Mouse (Mus musculus) intestine, embryonic 16.5 days (tissue): Measurements from ENCODE around the gene Ddc. TPM values are rescaled to one million over a fixed set of nuclear protein-coding genes. Genes with fewer than 3 reads are reported as not detected.

Source experiments
- ATAC-seq: fragments of 200-750 bp; cut with Nextera tagmentation; 2 replicates; pipeline ENCODE4 v1.8.0; 2017; ENCODE audit warnings: moderate TSS enrichment, moderate library complexity
- H3K27ac ChIP-seq: fragments of 300-500 bp; sonication (generic); 2 replicates; pipeline ENCODE4 v1.5.1; 2014; ENCODE audit warnings: mild to moderate bottlenecking, low read length
- H3K27me3 ChIP-seq: fragments of 300-500 bp; sonication (generic); replicated peaks from 2 replicates; pipeline ENCODE4 v1.6.1; 2014; ENCODE audit warnings: low read length, control low read depth, mixed read lengths; ENCODE audit not compliant: control insufficient read depth, insufficient read depth
- H3K36me3 ChIP-seq: fragments of 300-500 bp; sonication (generic); 2 replicates; pipeline ENCODE4 v1.6.1; 2014; ENCODE audit warnings: low read length, control low read depth; ENCODE audit not compliant: control insufficient read depth, insufficient read depth
- H3K4me1 ChIP-seq: fragments of 300-500 bp; sonication (generic); 2 replicates; pipeline ENCODE4 v1.6.1; 2014; ENCODE audit warnings: low read length, control low read depth, mixed read lengths; ENCODE audit not compliant: control insufficient read depth, insufficient read depth
- H3K4me2 ChIP-seq: fragments of 300-500 bp; sonication (generic); 2 replicates; pipeline ENCODE4 v1.6.1; 2014; ENCODE audit warnings: low read depth, low read length, control low read depth
- H3K4me3 ChIP-seq: fragments of 300-500 bp; sonication (generic); 2 replicates; pipeline ENCODE4 v1.5.1; 2014; ENCODE audit warnings: mild to moderate bottlenecking, low read length
- H3K9ac ChIP-seq: fragments of 300-500 bp; sonication (generic); 2 replicates; pipeline ENCODE4 v1.6.1; 2014; ENCODE audit warnings: low read depth, low read length
- H3K9me3 ChIP-seq: fragments of 300-500 bp; sonication (generic); 2 replicates; pipeline ENCODE4 v1.6.1; 2016; ENCODE audit warnings: low read length, control low read depth; ENCODE audit not compliant: control insufficient read depth
- WGBS: fragments of 180-500 bp; shearing (Covaris S2); extraction: QIAGEN DNeasy Blood & Tissue Kit; methylation state at CpG from one replicate; pipeline ENCODE4 v1.1.7; 2014; 5-methylcytosine and 5-hydroxymethylcytosine counted together
- polyA plus RNA-seq: library from polyadenylated mRNA; unstranded; fragments of >200 nt; fragmentation: Nextera tagmentation; extraction: Ambion mirVana; gene quantifications from 2 replicates; pipeline ENCODE4 v1.2.1, GENCODE M21; 2015

The Ddc gene
- polyA plus RNA-seq, 1 experiment from 2014 or later, result 44.0 TPM

- Histone ChIP-seq H3K4me1 (peaks cover 46% of the 10 kb centered on the region), H3K9ac (0 out of 2 replicates have a peak overlapping the region, but pooled peaks have one; percentile 22), H3K4me2 (no peak overlapping the region), H3K27ac (peak overlapping the region; percentile 68; the same call in 1 of the 2 replicates), H3K36me3 (no peaks in the 10 kb centered on the region), H3K9me3 (no peaks in the 10 kb centered on the region), H3K4me3 (no peak overlapping the region), H3K27me3 (no peaks in the 10 kb centered on the region)
- 42% methylated on average over 6 of the region's 6 CpGs for WGBS
- ATAC-seq, result peak; percentile 71
Observed at GRCm38 (mm10) chr11:11835361-11835760, 62.6 kb downstream of the Ddc start.

GRCm38 (mm10) chr11:11833100-11833499 lies 64.8 kb downstream of the Ddc start:
- Histone ChIP-seq H3K4me3 (no peak overlapping the region), H3K4me1 (peaks cover 61% of the 10 kb centered on the region), H3K27ac (peak overlapping the region; percentile 71), H3K9ac (no peak overlapping the region), H3K36me3 (no peaks in the 10 kb centered on the region), H3K4me2 (no peak overlapping the region), H3K9me3 (no peaks in the 10 kb centered on the region), H3K27me3 (no peaks in the 10 kb centered on the region)
- 40% methylated on average over 8 of the region's 8 CpGs for WGBS
- ATAC-seq, result no peak

- no peaks in the 10 kb centered on the region for H3K36me3 ChIP-seq
- peaks cover 59% of the 10 kb centered on the region for H3K4me1 ChIP-seq
- H3K4me2 ChIP-seq, result no peak overlapping the region
- no peaks in the 10 kb centered on the region for H3K27me3 ChIP-seq
- WGBS, result 41% methylated on average over 6 of the region's 6 CpGs
- no peak for ATAC-seq
- peak overlapping the region; percentile 71 for H3K27ac ChIP-seq
- 0 out of 2 replicates have a peak overlapping the region, but pooled peaks have one; percentile 14 for H3K9ac ChIP-seq
- H3K9me3 ChIP-seq, result no peaks in the 10 kb centered on the region
- H3K4me3 ChIP-seq, result no peak overlapping the region
Observed at GRCm38 (mm10) chr11:11832755-11833084, 65.2 kb downstream of the Ddc start.

GRCm38 (mm10) chr11:11831940-11832754 lies 65.8 kb downstream of the Ddc start:
- H3K4me3 ChIP-seq, result no peak overlapping the region
- ATAC-seq, result no peak
- no peaks in the 10 kb centered on the region for H3K27me3 ChIP-seq
- peaks cover 54% of the 10 kb centered on the region for H3K4me1 ChIP-seq
- peak overlapping the region; percentile 23; the same call in 1 of the 2 replicates for H3K9ac ChIP-seq
- H3K4me2 ChIP-seq, result no peak overlapping the region
- H3K36me3 ChIP-seq, result no peaks in the 10 kb centered on the region
- peak overlapping the region; percentile 71 for H3K27ac ChIP-seq
- H3K9me3 ChIP-seq, result no peaks in the 10 kb centered on the region
- 10% methylated on average over 6 of the region's 6 CpGs for WGBS

GRCm38 (mm10) chr11:11831526-11831925 lies 66.4 kb downstream of the Ddc start:
- peaks cover 48% of the 10 kb centered on the region for H3K4me1 ChIP-seq
- H3K9ac ChIP-seq, result 0 out of 2 replicates have a peak overlapping the region, but pooled peaks have one; percentile 23
- H3K27me3 ChIP-seq, result no peaks in the 10 kb centered on the region
- H3K27ac ChIP-seq, result peak overlapping the region; percentile 71
- H3K36me3 ChIP-seq, result no peaks in the 10 kb centered on the region
- ATAC-seq, result no peak
- WGBS, result 35% methylated on average over 6 of the region's 6 CpGs
- H3K4me3 ChIP-seq, result no peak overlapping the region
- H3K9me3 ChIP-seq, result no peaks in the 10 kb centered on the region
- H3K4me2 ChIP-seq, result no peak overlapping the region

- WGBS, result 21% methylated on average over 12 of the region's 12 CpGs
- H3K4me2 ChIP-seq, result no peak overlapping the region; the same call in 1 of the 2 replicates
- no peaks in the 10 kb centered on the region for H3K27me3 ChIP-seq
- no peaks in the 10 kb centered on the region for H3K9me3 ChIP-seq
- no peak overlapping the region for H3K4me3 ChIP-seq
- 0 out of 2 replicates have a peak, but pooled peaks have one; percentile 16 for ATAC-seq
- peaks cover 42% of the 10 kb centered on the region for H3K4me1 ChIP-seq
- H3K27ac ChIP-seq, result peak overlapping the region; percentile 70
- peak overlapping the region; percentile 34 for H3K9ac ChIP-seq
- no peaks in the 10 kb centered on the region for H3K36me3 ChIP-seq
Observed at GRCm38 (mm10) chr11:11830884-11831495, 67.0 kb downstream of the Ddc start.

GRCm38 (mm10) chr11:11829161-11830000 lies 68.6 kb downstream of the Ddc start:
- Histone ChIP-seq H3K4me3 (no peak overlapping the region), H3K4me2 (no peak overlapping the region), H3K9ac (peak overlapping the region; percentile 34), H3K4me1 (peaks cover 44% of the 10 kb centered on the region), H3K27ac (peak overlapping the region; percentile 70), H3K36me3 (no peaks in the 10 kb centered on the region), H3K27me3 (no peaks in the 10 kb centered on the region), H3K9me3 (no peaks in the 10 kb centered on the region)
- ATAC-seq, result peak; percentile 68
- WGBS, result 23% methylated on average over 11 of the region's 11 CpGs

GRCm38 (mm10) chr11:11828761-11829160 lies 69.2 kb downstream of the Ddc start:
- H3K36me3 ChIP-seq, result no peaks in the 10 kb centered on the region
- H3K4me3 ChIP-seq, result no peak overlapping the region
- H3K9me3 ChIP-seq, result no peaks in the 10 kb centered on the region
- H3K4me1 ChIP-seq, result peaks cover 48% of the 10 kb centered on the region
- peak overlapping the region; percentile 70 for H3K27ac ChIP-seq
- ATAC-seq, result peak; percentile 21
- H3K27me3 ChIP-seq, result no peaks in the 10 kb centered on the region
- no peak overlapping the region for H3K4me2 ChIP-seq
- peak overlapping the region; percentile 34 for H3K9ac ChIP-seq
- WGBS, result 29% methylated on average over 6 of the region's 6 CpGs

GRCm38 (mm10) chr11:11828251-11828650 lies 69.7 kb downstream of the Ddc start:
- Histone ChIP-seq H3K4me2 (no peak overlapping the region), H3K27me3 (no peaks in the 10 kb centered on the region), H3K9me3 (no peaks in the 10 kb centered on the region), H3K27ac (peak overlapping the region; percentile 70), H3K36me3 (no peaks in the 10 kb centered on the region), H3K4me1 (peaks cover 50% of the 10 kb centered on the region), H3K4me3 (no peak overlapping the region), H3K9ac (0 out of 2 replicates have a peak overlapping the region, but pooled peaks have one; percentile 2)
- ATAC-seq, result 0 out of 2 replicates have a peak, but pooled peaks have one; percentile 8
- 40% methylated on average over 5 of the region's 5 CpGs for WGBS
